Mouse (Mus musculus) heart, postnatal 10 days (tissue): ENCODE data around the gene Gm7876. TPM values are rescaled to one million over a fixed set of nuclear protein-coding genes. Genes with fewer than 3 reads are reported as not detected.
A peak's percentile ranks its signal among the peaks of the same experiment; 100 is the strongest.
"Not testable (repeated sequence)": the region's sequence is repeated elsewhere in the genome, so short reads cannot be mapped to it uniquely, and the experiment has no call there.

ENCODE experiments used
- DNase-seq, 2 experiments: peaks; one replicate each; pipeline ENCODE4 v3.0.0; 2021
- intact Hi-C: fragments of 180-260 bp; cut with DNase I; formaldehyde crosslinking; loops from one replicate; pipeline ENCODE4 v1.15.1; 2025
- total RNA-seq, 2 experiments: library from RNA; stranded (reverse); gene quantifications; 2 replicates each; pipeline ENCODE4 v1.2.3; 2021

Gene Gm7876
- not detected for total RNA-seq

- DNase-seq, intact Hi-C loops: not testable (repeated sequence)
Measured at GRCm38 (mm10) chr14:4708938-4709337, at the start of gene Gm7876. Gene Gm7876 (plus strand): TSS chr14:4709238.

- DNase-seq, intact Hi-C loops: not testable (repeated sequence)
Measured at GRCm38 (mm10) chr14:4663892-4664291, 45.1 kb upstream of the Gm7876 start, which contains the start of gene Gm3239. Gene Gm3239 (plus strand): TSS chr14:4664192.

- peak in 1 of 2 experiments; percentile 0 for DNase-seq
- intact Hi-C loops, result not testable (repeated sequence)
Measured at GRCm38 (mm10) chr14:4726038-4726880, 17.2 kb downstream of the Gm7876 start, which contains the start of gene Gm3252. Gene Gm3252 (plus strand): TSS chr14:4726775.

Other genes with a start within 250 kb of the Gm7876 start
- not detected for gene Gm3182, start 227.5 kb upstream of the Gm7876 start, total RNA-seq
- gene Gm3047, start 153.8 kb upstream of the Gm7876 start, total RNA-seq, result not detected
- not detected for gene Gm8159, start 76.9 kb upstream of the Gm7876 start, total RNA-seq
- not detected for gene Gm3239, start 45.0 kb upstream of the Gm7876 start, total RNA-seq
- gene Gm3252, start 17.5 kb downstream of the Gm7876 start, total RNA-seq, result under 1 TPM; 0.29 to 0.35 TPM
- gene Gm9602, start 67.1 kb downstream of the Gm7876 start, total RNA-seq, result not detected
- not detected for gene Gm3269, start 128.9 kb downstream of the Gm7876 start, total RNA-seq
- 1 to 10 TPM; 2.4 to 6.4 TPM for gene Gm3264, start 146.3 kb downstream of the Gm7876 start, total RNA-seq
- gene Gm3278, start 183.2 kb downstream of the Gm7876 start, total RNA-seq, result not detected